Mouse (Mus musculus) cortical plate, adult 2 months (tissue): Measurements from ENCODE around the gene Umps. TPM values are rescaled to one million over a fixed set of nuclear protein-coding genes. Genes with fewer than 3 reads are reported as not detected.

Experiments used
- H3K27ac ChIP-seq: fragments of 200-500 bp; 2 replicates; pipeline ENCODE4 v1.5.1; 2012; ENCODE audit warnings: low read length, control low read depth, inconsistent platforms; ENCODE audit not compliant: insufficient read depth
- H3K4me1 ChIP-seq: fragments of 200-500 bp; 2 replicates; pipeline ENCODE4 v1.6.1; 2011; ENCODE audit warnings: low read length; ENCODE audit not compliant: control insufficient read depth, insufficient read depth
- H3K4me3 ChIP-seq: fragments of 200-500 bp; 2 replicates; pipeline ENCODE4 v1.5.1; 2011; ENCODE audit warnings: mild to moderate bottlenecking, low read length, control low read depth; ENCODE audit not compliant: insufficient read depth
- CTCF ChIP-seq: fragments of 200-500 bp; IDR thresholded peaks from 2 replicates; pipeline ENCODE4 v1.5.1; 2011; ENCODE audit warnings: mild to moderate bottlenecking, control low read depth, low read length; ENCODE audit not compliant: insufficient read depth; ENCODE audit errors: extremely low read depth
- POLR2A ChIP-seq: fragments of 200-500 bp; IDR thresholded peaks from 2 replicates; pipeline ENCODE4 v1.6.1; 2011; ENCODE audit warnings: mild to moderate bottlenecking, low read length, control low read depth; ENCODE audit not compliant: insufficient read depth; ENCODE audit errors: extremely low read depth
- polyA plus RNA-seq: library from polyadenylated mRNA; depleted of rRNA; stranded (reverse); fragments of >200 nt; gene quantifications from 2 replicates; pipeline ENCODE4 v1.2.3, GENCODE M21; 2012; rRNA removed

The Umps gene
- 11.5 and 11.9 TPM in 2 replicates for polyA plus RNA-seq

DNA sequence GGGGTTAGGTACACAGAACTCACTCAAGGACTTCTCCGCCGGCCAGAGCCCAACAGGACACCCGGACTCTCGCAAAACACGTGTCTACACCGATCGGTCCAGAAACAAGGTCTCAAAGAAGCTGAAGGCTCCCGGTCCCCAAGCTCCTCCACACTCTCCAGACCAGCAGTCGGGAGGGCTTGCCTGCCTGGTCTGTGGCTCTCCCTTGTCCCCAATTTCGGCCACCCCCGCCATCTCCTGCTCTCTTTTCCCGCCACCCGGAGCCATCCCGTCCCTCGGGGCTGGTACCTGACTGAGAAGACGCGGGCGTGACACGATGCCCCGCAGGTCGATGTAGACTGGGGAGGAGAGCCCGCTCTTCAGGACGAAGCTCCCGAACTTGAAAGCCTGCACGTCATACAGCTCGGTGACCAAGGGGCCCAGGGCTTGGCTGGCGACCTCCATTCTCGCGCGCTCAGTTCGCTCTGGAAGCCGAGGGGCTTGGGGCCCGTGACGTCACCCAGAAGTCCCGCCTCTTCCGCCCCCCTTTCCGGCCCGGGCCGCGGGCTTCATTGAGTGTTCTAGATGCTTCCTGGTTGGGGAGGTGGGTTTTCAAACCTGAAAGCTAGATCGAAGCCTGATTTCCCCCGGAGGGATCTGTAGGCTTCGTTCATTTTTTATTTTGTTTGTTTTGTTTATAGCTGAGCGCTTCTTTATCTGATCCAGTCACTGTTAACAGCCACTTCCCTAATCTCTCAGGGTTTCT lies at the start of gene Umps:
Umps (minus strand) TSS at position 501 of the 745 bp plus-strand sequence.
- TF ChIP-seq CTCF (no peak), POLR2A (peak; percentile 55; the same call in 1 of the 2 replicates)
- Histone ChIP-seq H3K4me3 (peak within 1 kb of the TSS; percentile 94), H3K27ac (no peak within 1 kb of the TSS), H3K4me1 (peaks cover 2% of the 10 kb centered on the region; the same call in 1 of the 2 replicates)

DNA sequence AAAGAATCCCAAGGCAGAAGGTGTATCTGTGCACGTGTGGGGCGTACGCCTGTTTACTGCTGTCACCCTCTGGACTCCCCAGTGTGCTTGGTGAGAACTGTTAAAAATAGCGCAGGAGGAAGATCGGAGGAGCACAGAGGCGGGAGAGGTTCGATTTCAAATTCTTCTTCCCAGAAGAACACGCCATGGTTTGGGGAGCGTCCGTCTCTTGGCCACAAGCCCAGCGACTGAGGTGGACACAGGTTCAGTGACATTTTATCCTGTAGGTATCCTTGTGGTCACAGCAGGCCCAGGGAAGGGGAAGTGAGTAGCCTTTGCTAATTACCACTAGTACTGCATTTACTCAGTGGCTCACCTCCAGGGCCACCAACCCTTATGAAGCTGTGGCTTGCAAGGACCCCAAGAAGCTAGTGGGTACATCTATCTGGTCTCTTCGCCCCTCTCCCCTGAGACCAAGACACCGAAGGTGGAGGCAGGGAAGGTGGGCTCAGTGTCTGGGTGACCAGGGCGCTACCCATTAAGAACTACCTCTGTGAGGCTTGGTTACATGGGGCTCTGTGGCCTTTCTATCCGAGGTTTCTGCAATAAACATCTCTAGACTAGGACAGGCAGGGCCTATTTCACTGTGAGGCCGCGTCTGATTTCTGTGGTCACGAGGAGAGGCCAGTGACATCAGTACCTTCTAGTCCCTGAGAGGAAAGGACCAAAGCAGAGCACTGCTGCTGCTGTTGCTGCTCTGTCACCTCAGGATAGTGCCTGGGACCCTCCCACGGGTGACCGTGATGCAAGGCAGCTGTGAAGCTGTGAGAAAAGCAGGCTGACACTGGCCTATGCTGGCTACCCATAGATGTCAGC lies 45.4 kb upstream of the Umps start:
- Histone ChIP-seq H3K4me1 (no peaks in the 10 kb centered on the region), H3K4me3 (no peak overlapping the region), H3K27ac (no peak overlapping the region)
- TF ChIP-seq POLR2A, result no peak
- no peak for TF ChIP-seq CTCF

DNA sequence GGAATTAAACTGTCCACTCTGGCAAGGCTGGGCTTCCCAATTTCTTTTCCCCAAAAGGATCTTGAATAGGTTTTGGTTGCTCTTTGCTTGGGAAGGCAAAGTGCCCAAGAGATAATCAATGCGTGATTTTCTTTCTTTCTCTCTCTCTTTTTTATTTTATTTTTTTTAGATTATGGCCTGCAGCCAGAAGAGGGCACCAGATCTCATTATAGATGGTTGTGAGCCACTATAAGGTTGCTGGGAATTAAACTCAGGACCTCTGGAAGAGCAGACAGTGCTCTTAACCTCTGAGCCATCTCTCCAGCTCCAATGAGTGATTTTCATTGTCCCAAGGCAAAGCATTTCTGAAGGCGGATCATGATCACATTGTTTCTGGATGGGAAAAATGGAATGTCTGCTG lies 42.7 kb upstream of the Umps start:
- Histone ChIP-seq H3K27ac (no peak overlapping the region), H3K4me3 (no peak overlapping the region), H3K4me1 (no peaks in the 10 kb centered on the region)
- TF ChIP-seq CTCF (no peak), POLR2A (no peak)

DNA sequence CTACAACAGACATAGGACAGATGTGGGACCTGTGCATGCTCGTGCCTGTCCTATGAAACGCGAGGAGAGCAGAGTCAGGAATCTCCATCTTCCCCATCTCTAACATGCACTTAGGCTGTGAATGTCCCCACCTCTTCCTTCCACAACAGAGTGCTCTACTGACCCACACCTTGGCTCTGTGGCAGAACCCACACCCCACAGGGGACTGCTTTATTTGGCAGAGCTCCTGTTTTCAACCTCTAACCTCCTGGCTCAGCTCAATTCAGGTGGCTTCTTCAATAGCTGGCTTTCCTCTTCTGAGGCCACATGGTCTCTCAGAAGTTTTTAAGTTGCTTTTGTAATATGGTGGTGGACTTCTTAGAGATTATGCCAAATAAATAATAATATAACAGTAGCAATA lies 39.1 kb upstream of the Umps start:
- H3K27ac ChIP-seq, result no peak overlapping the region
- TF ChIP-seq CTCF (no peak), POLR2A (no peak)
- H3K4me1 ChIP-seq, result no peaks in the 10 kb centered on the region
- H3K4me3 ChIP-seq, result no peak overlapping the region

DNA sequence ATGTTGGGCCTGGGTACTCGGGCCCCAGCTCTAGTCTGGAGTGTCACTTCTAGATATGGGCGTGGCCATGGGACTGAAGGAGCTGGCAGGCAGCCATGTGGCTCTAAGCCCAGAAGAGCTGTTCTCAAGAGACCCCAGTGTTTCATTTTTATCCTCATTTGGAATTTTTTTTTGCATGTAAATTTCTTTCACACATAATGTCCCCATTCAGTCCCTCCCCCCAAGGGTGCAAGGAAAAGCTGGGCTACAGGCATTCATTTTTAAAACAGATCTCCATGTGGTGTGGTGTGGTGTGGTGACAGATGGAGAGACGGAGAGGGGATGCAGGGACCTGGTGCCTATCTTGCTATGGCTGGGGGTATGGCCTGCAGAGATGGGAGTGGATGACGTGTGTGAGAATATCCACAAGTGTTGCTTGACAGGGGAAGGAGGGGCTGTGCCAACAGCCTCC lies 37.3 kb upstream of the Umps start:
- H3K4me1 ChIP-seq, result no peaks in the 10 kb centered on the region
- no peak overlapping the region for H3K27ac ChIP-seq
- no peak overlapping the region for H3K4me3 ChIP-seq
- TF ChIP-seq CTCF (no peak), POLR2A (no peak)

DNA sequence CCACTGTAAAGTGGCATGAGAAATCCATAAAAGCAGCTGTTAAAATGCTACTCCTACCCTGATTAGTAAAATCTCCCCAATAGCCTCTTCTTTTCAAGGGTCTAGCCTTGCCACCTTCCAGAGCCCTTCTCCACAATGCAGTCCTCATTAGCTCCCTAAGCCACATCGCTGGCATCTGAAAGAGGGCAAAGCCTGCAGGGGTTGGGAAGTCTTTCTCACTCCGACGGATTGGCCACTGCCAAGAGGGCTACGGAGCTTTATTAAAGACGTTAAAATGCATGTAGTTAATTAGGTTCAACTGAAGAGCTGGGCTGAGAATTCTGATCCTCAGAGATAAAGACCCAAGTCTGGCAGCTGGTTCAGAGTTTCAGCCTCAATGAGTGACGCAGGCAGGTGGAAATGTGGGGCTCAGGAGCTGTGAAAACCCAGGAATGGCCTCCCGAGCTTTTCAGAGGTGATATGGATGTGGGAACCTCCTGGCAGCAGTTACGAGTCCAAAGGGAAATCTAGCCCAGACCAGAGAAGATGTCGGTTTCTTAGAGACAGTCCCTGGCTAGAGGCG lies 36.8 kb upstream of the Umps start:
- no peak overlapping the region for H3K4me3 ChIP-seq
- no peaks in the 10 kb centered on the region for H3K4me1 ChIP-seq
- no peak overlapping the region for H3K27ac ChIP-seq
- TF ChIP-seq CTCF (no peak), POLR2A (no peak)

DNA sequence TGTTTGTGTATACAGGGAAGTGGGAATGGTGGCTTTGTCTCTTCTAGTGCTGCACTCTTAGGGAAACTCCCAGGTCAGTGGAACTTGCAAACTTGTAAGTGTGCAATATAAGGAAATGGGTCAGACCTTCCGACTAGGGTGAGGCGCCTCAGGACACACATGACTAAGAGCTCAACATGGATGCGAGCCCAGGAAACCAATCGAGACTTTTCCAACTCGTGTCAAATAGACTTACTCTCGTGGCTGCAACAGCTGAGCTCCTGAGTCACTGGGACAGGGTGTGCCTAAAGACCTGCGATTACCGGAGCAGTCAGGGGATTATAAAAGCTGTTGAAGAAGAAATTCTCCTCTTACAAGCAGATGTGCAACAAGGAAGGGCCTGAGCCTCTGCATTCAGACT lies 33.9 kb upstream of the Umps start:
- Histone ChIP-seq H3K4me1 (no peaks in the 10 kb centered on the region), H3K4me3 (no peak overlapping the region), H3K27ac (no peak overlapping the region)
- no peak for TF ChIP-seq POLR2A
- TF ChIP-seq CTCF, result no peak

DNA sequence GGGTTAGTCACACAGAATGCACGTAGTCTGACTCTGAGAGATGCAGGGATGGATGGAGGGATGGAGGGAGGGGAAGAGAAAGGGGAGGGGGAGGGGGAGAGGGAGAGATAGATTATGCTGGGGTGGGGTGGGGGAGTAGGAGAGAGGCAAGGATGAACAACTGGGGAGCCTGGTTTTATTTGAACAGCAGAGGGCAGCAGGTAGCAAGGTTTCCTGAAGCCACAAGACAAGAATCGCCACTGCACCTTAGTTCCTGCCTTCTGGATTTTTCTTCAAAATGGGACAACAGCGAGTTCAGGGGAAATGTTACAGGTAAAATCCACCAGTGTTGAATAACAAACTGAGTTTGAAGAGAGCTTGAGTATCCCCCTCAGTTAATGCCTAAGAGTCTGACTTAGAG lies 32.5 kb upstream of the Umps start:
- no peaks in the 10 kb centered on the region for H3K4me1 ChIP-seq
- no peak overlapping the region for H3K27ac ChIP-seq
- H3K4me3 ChIP-seq, result no peak overlapping the region
- no peak for TF ChIP-seq POLR2A
- peak; percentile 54 for TF ChIP-seq CTCF

DNA sequence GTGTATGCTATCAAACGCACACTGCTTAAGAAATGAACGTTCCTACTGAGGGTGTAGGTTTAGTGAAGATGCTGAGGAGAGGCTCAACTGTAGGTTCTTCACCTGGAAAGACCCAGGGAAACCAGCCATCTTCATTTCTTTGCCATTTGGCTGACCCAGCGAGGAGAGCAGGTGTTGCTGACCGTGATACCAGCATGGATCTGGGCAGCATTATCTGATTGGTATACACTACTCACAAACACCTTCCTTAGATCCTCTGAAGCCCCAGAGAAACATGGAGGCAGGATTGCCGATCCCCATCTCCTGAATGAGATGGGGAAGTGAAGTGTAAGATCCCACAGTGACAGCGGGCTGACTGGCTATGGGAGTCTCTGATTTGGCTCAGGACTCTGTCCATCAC lies 31.2 kb upstream of the Umps start:
- Histone ChIP-seq H3K27ac (no peak overlapping the region), H3K4me3 (no peak overlapping the region), H3K4me1 (no peaks in the 10 kb centered on the region)
- TF ChIP-seq CTCF (no peak), POLR2A (no peak)

DNA sequence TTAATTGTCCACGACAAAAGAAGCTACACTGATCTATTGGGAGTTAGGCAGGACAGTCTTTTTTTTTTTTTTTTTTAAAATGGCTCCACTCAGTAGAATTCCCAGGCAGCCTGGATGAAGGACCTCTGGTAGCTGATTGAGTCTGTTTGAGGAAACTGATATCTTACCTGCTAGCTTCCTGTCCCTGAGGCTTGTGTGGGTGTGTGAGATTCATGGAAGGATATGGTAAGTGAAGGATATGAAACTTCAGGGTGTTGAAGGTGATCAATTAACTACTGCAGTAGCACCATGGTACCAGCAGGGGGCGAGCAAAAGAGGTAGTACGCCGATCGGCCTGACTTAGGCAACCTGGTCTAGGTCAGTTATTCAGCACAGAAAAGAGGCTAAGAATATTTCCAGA lies 29.2 kb upstream of the Umps start:
- no peak overlapping the region for H3K27ac ChIP-seq
- no peak overlapping the region for H3K4me3 ChIP-seq
- H3K4me1 ChIP-seq, result no peaks in the 10 kb centered on the region
- TF ChIP-seq POLR2A (no peak), CTCF (peak; percentile 82)
